Mouse (Mus musculus): ENCODE data around the gene Ncoa3. TPM values are rescaled to one million over a fixed set of nuclear protein-coding genes. Genes with fewer than 3 reads are reported as not detected.

Gene Ncoa3
- polyA plus RNA-seq, 1 experiment from 2014 or later: 14.6 TPM

- H3K4me1 ChIP-seq (replicated peaks; ENCODE audit: insufficient read depth, low read length): no peaks in the 10 kb centered on the region
- DNase-seq (ENCODE audit: low spot score) (peak; percentile 68), ATAC-seq (replicated peaks; ENCODE audit: low FRiP score, low read depth) (no peak; the same call in 1 of the 2 replicates)
- H3K9me3 ChIP-seq (replicated peaks; ENCODE audit: low read length): no peaks in the 10 kb centered on the region
- H3K36me3 ChIP-seq (ENCODE audit: insufficient read depth, low read length): peaks cover 61% of the 10 kb centered on the region
- no peak overlapping the region for H3K27ac ChIP-seq
- WGBS: 76% methylated on average over 7 of the region's 7 CpGs
- no peak overlapping the region for H3K4me3 ChIP-seq (replicated peaks; ENCODE audit: low read depth, low read length)
- no peak overlapping the region for H3K9ac ChIP-seq (ENCODE audit: low read depth, low read length)
- H3K27me3 ChIP-seq (ENCODE audit: insufficient read depth, low read length): no peaks in the 10 kb centered on the region
- peak; percentile 68 for TF ChIP-seq CTCF (IDR thresholded peaks at IDR 0.05; ENCODE audit: low read depth)
- no peak overlapping the region for H3K4me2 ChIP-seq (ENCODE audit: low read length)
Observed at GRCm38 (mm10) chr2:166059684-166060423, 67.4 kb downstream of the Ncoa3 start.

- Histone ChIP-seq H3K4me3 (replicated peaks; ENCODE audit: low read depth, low read length) (no peak overlapping the region), H3K4me1 (replicated peaks; ENCODE audit: insufficient read depth, low read length) (no peaks in the 10 kb centered on the region), H3K9me3 (replicated peaks; ENCODE audit: low read length) (no peaks in the 10 kb centered on the region), H3K36me3 (ENCODE audit: insufficient read depth, low read length) (peaks cover 58% of the 10 kb centered on the region), H3K9ac (ENCODE audit: low read depth, low read length) (no peak overlapping the region), H3K27me3 (ENCODE audit: insufficient read depth, low read length) (no peaks in the 10 kb centered on the region), H3K4me2 (ENCODE audit: low read length) (no peak overlapping the region), H3K27ac (peak overlapping the region; percentile 62)
- no peak for TF ChIP-seq CTCF (IDR thresholded peaks at IDR 0.05; ENCODE audit: low read depth)
- DNase-seq (ENCODE audit: low spot score): peak; percentile 70
- no peak for ATAC-seq (replicated peaks; ENCODE audit: low FRiP score, low read depth)
- WGBS: 53% methylated on average over 1 of the region's 1 CpGs
Observed at GRCm38 (mm10) chr2:166062008-166062407, 69.6 kb downstream of the Ncoa3 start.

GRCm38 (mm10) chr2:166062431-166062830 is 70.0 kb downstream of the Ncoa3 start:
- ATAC-seq (replicated peaks; ENCODE audit: low FRiP score, low read depth) (no peak), DNase-seq (ENCODE audit: low spot score) (no peak)
- no peaks in the 10 kb centered on the region for H3K4me1 ChIP-seq (replicated peaks; ENCODE audit: insufficient read depth, low read length)
- no peak for TF ChIP-seq CTCF (IDR thresholded peaks at IDR 0.05; ENCODE audit: low read depth)
- no peak overlapping the region for H3K9ac ChIP-seq (ENCODE audit: low read depth, low read length)
- WGBS: 75% methylated on average over 8 of the region's 8 CpGs
- no peak overlapping the region for H3K4me2 ChIP-seq (ENCODE audit: low read length)
- H3K4me3 ChIP-seq (replicated peaks; ENCODE audit: low read depth, low read length): no peak overlapping the region
- no peaks in the 10 kb centered on the region for H3K9me3 ChIP-seq (replicated peaks; ENCODE audit: low read length)
- H3K36me3 ChIP-seq (ENCODE audit: insufficient read depth, low read length): peaks cover 56% of the 10 kb centered on the region
- H3K27ac ChIP-seq: peak overlapping the region; percentile 62
- no peaks in the 10 kb centered on the region for H3K27me3 ChIP-seq (ENCODE audit: insufficient read depth, low read length)

- WGBS: 86% methylated on average over 4 of the region's 4 CpGs
- TF ChIP-seq CTCF (IDR thresholded peaks at IDR 0.05; ENCODE audit: low read depth): no peak
Observed at GRCm38 (mm10) chr2:166066434-166066833, 74.0 kb downstream of the Ncoa3 start.

GRCm38 (mm10) chr2:166068261-166068660 is 75.8 kb downstream of the Ncoa3 start:
- Histone ChIP-seq H3K4me3 (replicated peaks; ENCODE audit: low read depth, low read length) (no peak overlapping the region), H3K36me3 (ENCODE audit: insufficient read depth, low read length) (peaks cover 57% of the 10 kb centered on the region), H3K9me3 (replicated peaks; ENCODE audit: low read length) (no peaks in the 10 kb centered on the region), H3K27ac (no peak overlapping the region), H3K27me3 (ENCODE audit: insufficient read depth, low read length) (no peaks in the 10 kb centered on the region), H3K9ac (ENCODE audit: low read depth, low read length) (no peak overlapping the region), H3K4me1 (replicated peaks; ENCODE audit: insufficient read depth, low read length) (no peaks in the 10 kb centered on the region), H3K4me2 (ENCODE audit: low read length) (no peak overlapping the region)
- ATAC-seq (replicated peaks; ENCODE audit: low FRiP score, low read depth) (no peak), DNase-seq (ENCODE audit: low spot score) (no peak)
- 85% methylated on average over 9 of the region's 9 CpGs for WGBS
- no peak for TF ChIP-seq CTCF (IDR thresholded peaks at IDR 0.05; ENCODE audit: low read depth)

More at GRCm38 (mm10) chr2:166066434-166066833, 74.0 kb downstream of the Ncoa3 start:
- no peak overlapping the region for H3K4me2 ChIP-seq (ENCODE audit: low read length)
- peaks cover 62% of the 10 kb centered on the region for H3K36me3 ChIP-seq (ENCODE audit: insufficient read depth, low read length)
- H3K27me3 ChIP-seq (ENCODE audit: insufficient read depth, low read length): no peaks in the 10 kb centered on the region
- DNase-seq (ENCODE audit: low spot score) (no peak), ATAC-seq (replicated peaks; ENCODE audit: low FRiP score, low read depth) (no peak)
- H3K4me1 ChIP-seq (replicated peaks; ENCODE audit: insufficient read depth, low read length): no peaks in the 10 kb centered on the region
- H3K27ac ChIP-seq: no peak overlapping the region
- H3K4me3 ChIP-seq (replicated peaks; ENCODE audit: low read depth, low read length): no peak overlapping the region
- no peak overlapping the region for H3K9ac ChIP-seq (ENCODE audit: low read depth, low read length)
- H3K9me3 ChIP-seq (replicated peaks; ENCODE audit: low read length): no peaks in the 10 kb centered on the region

- DNase-seq (ENCODE audit: low spot score) (no peak), ATAC-seq (replicated peaks; ENCODE audit: low FRiP score, low read depth) (no peak)
- no peaks in the 10 kb centered on the region for H3K27me3 ChIP-seq (ENCODE audit: insufficient read depth, low read length)
- no peaks in the 10 kb centered on the region for H3K9me3 ChIP-seq (replicated peaks; ENCODE audit: low read length)
- no peak overlapping the region for H3K9ac ChIP-seq (ENCODE audit: low read depth, low read length)
- H3K36me3 ChIP-seq (ENCODE audit: insufficient read depth, low read length): peaks cover 50% of the 10 kb centered on the region
- no peaks in the 10 kb centered on the region for H3K4me1 ChIP-seq (replicated peaks; ENCODE audit: insufficient read depth, low read length)
- H3K4me2 ChIP-seq (ENCODE audit: low read length): no peak overlapping the region
- 86% methylated on average over 5 of the region's 5 CpGs for WGBS
- no peak for TF ChIP-seq CTCF (IDR thresholded peaks at IDR 0.05; ENCODE audit: low read depth)
- no peak overlapping the region for H3K4me3 ChIP-seq (replicated peaks; ENCODE audit: low read depth, low read length)
- H3K27ac ChIP-seq: no peak overlapping the region
Observed at GRCm38 (mm10) chr2:166069164-166069563, 76.7 kb downstream of the Ncoa3 start.

All from kidney, postnatal 0 days (tissue).